8 mouse cellular contexts compared by ENCODE assay signal in the genomic region with DNA sequence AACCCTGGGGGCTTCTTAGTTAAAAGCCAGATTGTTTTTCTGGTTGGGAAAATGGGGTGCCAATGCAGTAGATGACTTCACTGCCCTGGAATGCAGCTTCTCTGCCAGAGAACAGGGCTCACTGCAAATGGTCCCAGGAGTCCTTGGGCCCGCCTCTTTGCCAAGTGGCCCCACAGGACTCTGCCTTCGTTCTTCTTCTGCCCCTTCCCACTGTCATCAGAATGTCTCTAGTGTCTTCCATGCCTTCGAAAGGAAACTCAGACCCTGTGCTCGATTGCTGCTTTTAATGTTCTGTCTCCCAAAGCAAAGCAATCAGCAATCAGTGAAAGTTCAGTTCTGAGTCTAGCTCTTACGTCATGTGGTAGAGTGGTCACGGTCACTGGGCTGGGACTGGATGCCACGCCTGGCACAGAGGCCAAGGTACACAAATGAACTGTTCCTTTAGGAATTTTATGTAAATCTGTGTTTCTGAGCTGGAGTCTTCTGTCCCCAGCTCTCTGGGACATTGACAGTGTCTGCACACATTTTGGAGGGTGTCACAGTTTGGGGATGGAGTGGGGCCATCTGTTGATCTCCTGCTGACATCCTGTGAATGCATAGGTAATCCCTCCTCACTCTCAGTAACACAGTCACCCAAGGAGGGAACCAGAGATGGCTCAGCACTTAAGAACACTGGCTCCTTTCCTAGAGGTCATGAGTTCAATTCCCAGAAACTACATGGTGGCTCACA. TPM values are rescaled to one million over a fixed set of nuclear protein-coding genes. Genes with fewer than 3 reads are reported as not detected.
DNase-seq lines count a peak whose midpoint lies in the region; ATAC-seq lines count a peak whose summit lies in the region.

No protein-coding gene starts in this region.

- H3K4me2 ChIP-seq in forebrain, embryonic 11.5 days (ENCODE audit: low read depth, low read length, severe bottlenecking): no peak overlapping the region
- peak overlapping the region; percentile 39 for H3K4me2 ChIP-seq in heart, embryonic 13.5 days

- no peaks in the 10 kb centered on the region; the same call in 1 of the 2 replicates for H3K36me3 ChIP-seq in forebrain, embryonic 10.5 days (replicated peaks)
- H3K36me3 ChIP-seq in forebrain, embryonic 11.5 days (ENCODE audit: control insufficient read depth, insufficient read depth, low read length): no peaks in the 10 kb centered on the region
- H3K36me3 ChIP-seq in heart, embryonic 13.5 days: 0 out of 2 replicates have a peak, but pooled peaks cover 2% of the 10 kb centered on the region

- peaks cover 24% of the 10 kb centered on the region for H3K4me1 ChIP-seq in forebrain, embryonic 10.5 days
- 0 out of 2 replicates have a peak, but pooled peaks cover 3% of the 10 kb centered on the region for H3K4me1 ChIP-seq in forebrain, embryonic 11.5 days (replicated peaks; ENCODE audit: control insufficient read depth, insufficient read depth, low read length)
- peaks cover 12% of the 10 kb centered on the region; the same call in 1 of the 2 replicates for H3K4me1 ChIP-seq in brown adipose tissue, adult 24 weeks (ENCODE audit: control insufficient read depth, insufficient read depth, insufficient read length, low read length)
- peaks cover 34% of the 10 kb centered on the region for H3K4me1 ChIP-seq in heart, embryonic 13.5 days

- no peaks in the 10 kb centered on the region for H3K27me3 ChIP-seq in forebrain, embryonic 10.5 days (ENCODE audit: poor library complexity, severe bottlenecking)
- H3K27me3 ChIP-seq in forebrain, embryonic 11.5 days (ENCODE audit: control insufficient read depth, insufficient read depth, low read length): no peaks in the 10 kb centered on the region
- no peaks in the 10 kb centered on the region for H3K27me3 ChIP-seq in heart, embryonic 13.5 days (replicated peaks)

- no peak for DNase-seq in forebrain, embryonic 10.5 days (ENCODE audit: extremely low spot score, low spot score)
- no peak for DNase-seq in forebrain, embryonic 11.5 days (ENCODE audit: low spot score)
- peak; percentile 69 to 75 for DNase-seq in kidney, postnatal 36 days
- no peak for DNase-seq in thymus, postnatal 14 days

- no peaks in the 10 kb centered on the region for H3K9me3 ChIP-seq in forebrain, embryonic 10.5 days
- no peaks in the 10 kb centered on the region for H3K9me3 ChIP-seq in forebrain, embryonic 11.5 days (ENCODE audit: control insufficient read depth, low read length)
- H3K9me3 ChIP-seq in heart, embryonic 13.5 days: no peaks in the 10 kb centered on the region

- no peak for ATAC-seq in forebrain, embryonic 11.5 days (replicated peaks; ENCODE audit: low FRiP score)
- peak; percentile 55; the same call in 1 of the 2 replicates for ATAC-seq in heart, embryonic 13.5 days (ENCODE audit: extremely low read depth, insufficient number of reproducible peaks, low FRiP score, low TSS enrichment)
- ATAC-seq in granulocyte monocyte progenitor cell, adult 5-6 weeks (replicated peaks; ENCODE audit: poor library complexity, severe bottlenecking): no peak
- no peak for ATAC-seq in CD4-positive, CD25-positive, alpha-beta regulatory T cell, adult 4 months

- H3K9ac ChIP-seq in forebrain, embryonic 11.5 days (ENCODE audit: low read length): no peak overlapping the region
- 0 out of 2 replicates have a peak overlapping the region, but pooled peaks have one; percentile 11 for H3K9ac ChIP-seq in heart, embryonic 13.5 days

- H3K4me3 ChIP-seq in forebrain, embryonic 10.5 days: no peak overlapping the region
- no peak overlapping the region for H3K4me3 ChIP-seq in forebrain, embryonic 11.5 days (ENCODE audit: low read depth, low read length)
- peak overlapping the region; percentile 25; the same call in 1 of the 2 replicates for H3K4me3 ChIP-seq in brown adipose tissue, adult 24 weeks (ENCODE audit: insufficient read depth, low read depth, low read length)
- H3K4me3 ChIP-seq in heart, embryonic 13.5 days: no peak overlapping the region

- H3K27ac ChIP-seq in forebrain, embryonic 10.5 days: peak overlapping the region; percentile 48; the same call in 1 of the 2 replicates
- H3K27ac ChIP-seq in forebrain, embryonic 11.5 days (ENCODE audit: low read depth, low read length): no peak overlapping the region
- H3K27ac ChIP-seq in brown adipose tissue, adult 24 weeks (replicated peaks; ENCODE audit: low read depth, low read length): peak overlapping the region; percentile 97
- H3K27ac ChIP-seq in heart, embryonic 13.5 days (replicated peaks): peak overlapping the region; percentile 69

- WGBS in forebrain, embryonic 10.5 days: 75% methylated on average over 7 of the region's 7 CpGs
- 73% methylated on average over 7 of the region's 7 CpGs for WGBS in forebrain, embryonic 11.5 days
- WGBS in heart, embryonic 13.5 days: 34% methylated on average over 7 of the region's 7 CpGs

RNA-seq across cellular contexts. Expression of a gene that starts 37.2 kb away (rescaled TPM):
- polyA plus RNA-seq in forebrain, embryonic 10.5 days (2016; fragmentation: Nextera tagmentation; extraction: Ambion mirVana): 87.0 and 90.8 TPM in 2 replicates
- 95.8 and 104 TPM in 2 replicates for polyA plus RNA-seq in forebrain, embryonic 11.5 days (2014; fragmentation: Nextera tagmentation; extraction: Ambion mirVana)
- polyA plus RNA-seq in brown adipose tissue, adult 24 weeks (2012; ENCODE audit: insufficient read depth, insufficient read length, missing spikeins): 26.5 and 27.8 TPM in 2 replicates
- 59.6 and 60.8 TPM in 2 replicates for polyA plus RNA-seq in heart, embryonic 13.5 days (2015; fragmentation: Nextera tagmentation; extraction: Ambion mirVana)
- 35.4 and 46.8 TPM in 2 replicates for total RNA-seq in granulocyte monocyte progenitor cell, adult 5-6 weeks (2014; fragmentation: Nextera tagmentation)
- 60.4 and 62.0 TPM in 2 replicates for total RNA-seq in granulocyte monocyte progenitor cell, adult 5-6 weeks (2017)
- 10 to 100 TPM; 20.0 to 20.6 TPM for polyA plus RNA-seq in CD4-positive, CD25-positive, alpha-beta regulatory T cell, adult 4 months (2017; shearing (Covaris generic))

Comparison
In these comparisons a context has a peak if more than half of its experiments do, and no peak if none do; other contexts are left out.
1. DNase-seq: peak in kidney, postnatal 36 days (2 of 2); none in forebrain, embryonic 10.5 days (single experiment), forebrain, embryonic 11.5 days (single experiment) and thymus, postnatal 14 days (single experiment).